Mouse (Mus musculus) fat pad, adult 2 months (tissue): ENCODE measurements around the gene Lbx2.

Experiments used
- DNase-seq: peaks from one replicate; pipeline ENCODE4 v3.0.0-alpha.2; 2011; ENCODE audit warnings: low read depth, low spot score; ENCODE audit errors: extremely low read depth

Lbx2 gene

GRCm38 (mm10) chr6:83070311-83071219 is 15.6 kb upstream of the Lbx2 start:
- no peak for DNase-seq

GRCm38 (mm10) chr6:83071220-83071619 is 14.9 kb upstream of the Lbx2 start:
- no peak for DNase-seq

DNA sequence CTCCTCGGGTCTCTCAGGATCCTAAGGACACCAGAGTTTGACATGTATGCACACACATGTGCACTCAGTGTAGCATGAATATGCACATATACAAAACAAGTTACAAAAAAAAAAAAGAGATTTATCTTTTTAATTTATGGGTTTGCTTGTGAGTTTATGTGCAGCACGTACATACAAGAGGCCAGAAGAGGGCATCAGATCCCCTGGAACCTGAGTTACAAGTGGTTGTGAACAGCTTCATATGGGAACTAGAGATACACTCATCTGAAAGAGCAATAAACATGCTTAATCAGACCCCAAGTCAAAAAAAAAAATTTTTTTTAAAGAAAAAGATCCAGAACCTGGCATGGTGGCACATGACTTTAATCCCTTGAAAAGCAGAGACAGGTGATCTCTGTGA is 11.2 kb upstream of the Lbx2 start:
- DNase-seq: no peak

DNA sequence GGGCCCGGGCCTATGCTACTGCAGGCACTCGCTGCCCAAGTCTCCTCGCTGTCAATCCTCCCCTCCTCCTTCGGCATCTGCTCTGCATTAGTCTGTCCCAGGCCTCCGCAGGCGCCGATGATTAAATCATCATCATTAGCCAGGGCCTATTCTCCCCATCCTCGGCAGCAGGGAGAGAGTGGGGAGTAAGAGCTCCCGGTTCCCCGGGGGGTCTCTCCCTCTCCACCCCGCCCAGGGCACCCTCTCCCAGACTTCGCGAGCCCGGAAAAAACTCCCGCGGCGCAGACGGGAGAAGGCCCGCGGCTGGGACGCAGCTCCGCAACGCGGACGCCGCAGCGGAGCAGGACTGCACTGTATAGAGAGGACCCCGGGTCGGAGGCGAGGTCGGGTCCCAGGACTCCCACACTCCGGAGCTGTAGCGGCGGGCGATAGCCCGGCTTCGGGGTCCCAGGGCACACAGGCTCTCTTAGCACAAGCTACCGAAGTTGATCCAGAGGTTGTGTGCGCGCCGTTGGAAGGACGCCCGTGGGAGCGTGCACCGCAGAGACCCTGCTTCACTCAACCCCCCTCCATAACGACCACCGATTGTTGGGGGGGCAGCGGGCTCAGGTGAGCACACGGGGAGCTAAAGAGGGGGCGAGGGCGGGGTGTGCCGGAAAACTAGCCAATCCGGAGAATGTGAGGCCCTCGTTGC is 8.4 kb upstream of the Lbx2 start, which contains the start of gene Pcgf1:
TSS of gene Pcgf1 (plus strand) at position 240 of the 694 bp plus-strand sequence.
- no peak for DNase-seq

DNA sequence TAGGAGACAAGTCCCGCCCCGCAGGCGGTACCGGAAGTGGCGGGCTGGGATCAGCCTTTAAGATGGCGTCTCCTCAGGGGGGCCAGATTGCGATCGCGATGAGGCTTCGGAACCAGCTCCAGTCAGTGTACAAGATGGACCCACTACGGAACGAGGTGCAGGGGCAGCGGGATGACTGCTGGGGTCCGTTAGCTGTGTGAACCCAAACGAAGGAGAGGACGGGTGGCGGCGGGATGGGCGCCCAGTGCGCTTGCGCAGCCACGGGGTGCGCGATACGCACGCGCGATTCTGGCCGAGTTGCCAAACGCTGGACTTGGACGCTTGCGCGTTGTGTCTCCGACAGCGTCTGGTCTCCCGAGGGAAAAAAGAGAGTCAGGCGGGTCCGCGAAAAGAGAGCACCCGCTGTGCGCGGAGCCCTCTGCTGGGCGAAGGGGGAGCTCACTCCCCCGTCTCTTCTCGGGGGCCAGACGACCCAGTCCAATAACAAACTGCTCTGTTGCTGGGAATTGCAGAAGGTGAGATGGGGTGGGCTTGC is 7.8 kb upstream of the Lbx2 start:
- no peak for DNase-seq

GRCm38 (mm10) chr6:83080210-83080609 is 6.0 kb upstream of the Lbx2 start:
- no peak for DNase-seq

- no peak for DNase-seq
Measured at GRCm38 (mm10) chr6:83083497-83083896, 2.7 kb upstream of the Lbx2 start.

GRCm38 (mm10) chr6:83084477-83084876 is 1.7 kb upstream of the Lbx2 start:
- no peak for DNase-seq

- DNase-seq: no peak
Measured at GRCm38 (mm10) chr6:83087205-83087925, 1.2 kb downstream of the Lbx2 start.

GRCm38 (mm10) chr6:83087926-83088260 is 1.7 kb downstream of the Lbx2 start:
- DNase-seq: no peak

DNA sequence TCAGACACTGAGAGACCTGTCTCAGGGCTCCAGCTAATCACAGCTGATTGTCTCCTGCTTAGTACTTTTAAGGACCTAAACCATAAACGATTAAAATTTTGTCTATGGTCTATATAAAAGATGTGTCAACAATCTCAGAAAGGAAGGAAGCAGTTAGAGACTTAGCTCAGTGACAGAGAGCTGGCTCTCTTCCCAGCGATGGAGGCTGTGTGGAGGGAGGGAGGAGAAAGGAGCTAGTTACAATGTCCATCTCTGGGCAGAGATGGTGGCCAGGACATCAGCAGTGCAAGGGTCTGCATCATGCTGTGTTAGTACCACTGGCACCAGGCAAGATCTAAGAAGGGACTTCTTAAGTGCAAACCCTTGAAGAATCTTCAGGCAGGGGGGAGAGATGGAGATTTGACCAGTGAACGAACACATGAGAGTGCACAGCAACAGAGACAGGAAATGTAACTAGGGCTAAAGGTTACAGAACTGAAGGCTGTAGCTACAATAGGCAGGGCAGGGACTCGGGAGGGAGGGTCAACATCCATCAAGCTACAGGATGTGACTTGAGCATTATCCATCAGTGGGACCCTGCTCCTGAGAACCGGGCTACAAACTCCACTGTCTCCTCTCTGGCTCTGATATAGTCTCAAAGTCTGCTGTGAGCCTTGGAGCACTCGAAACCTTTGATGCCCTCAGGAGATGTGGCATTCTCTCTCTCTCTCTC is 6.4 kb downstream of the Lbx2 start:
- DNase-seq: no peak

GRCm38 (mm10) chr6:83095968-83096367 is 9.8 kb downstream of the Lbx2 start:
- DNase-seq: no peak

DNA sequence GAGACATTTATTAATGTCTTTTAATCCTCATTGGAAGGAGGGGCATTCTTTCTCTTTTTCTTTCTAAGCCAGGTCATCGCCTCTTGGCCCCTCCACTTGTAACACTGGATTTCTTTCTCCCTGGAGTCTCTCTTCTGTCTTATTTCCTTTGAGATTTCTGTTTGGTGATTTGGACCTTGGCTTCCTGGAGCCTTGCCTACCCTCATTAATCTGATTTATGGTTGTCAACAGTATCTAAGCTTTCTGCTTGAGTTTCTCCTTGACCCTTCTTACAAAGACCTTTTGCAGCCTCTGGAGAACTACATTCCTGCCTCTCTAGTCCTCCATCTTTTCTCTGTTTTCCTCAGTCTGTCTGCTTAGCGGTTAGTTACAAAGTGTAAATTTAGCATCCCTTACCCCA is 12.2 kb downstream of the Lbx2 start:
- no peak for DNase-seq

- peak; percentile 50 for DNase-seq
Measured at GRCm38 (mm10) chr6:83101316-83101687, 15.1 kb downstream of the Lbx2 start, which contains the start of the genes Ccdc142 and Gm42688. Ccdc142 (plus strand) TSS chr6:83101601. Gm42688 (plus strand) TSS chr6:83101617.

- DNase-seq: no peak
Measured at GRCm38 (mm10) chr6:83101688-83102556, 15.8 kb downstream of the Lbx2 start.

- no peak for DNase-seq
Measured at GRCm38 (mm10) chr6:83103130-83103650, 17.0 kb downstream of the Lbx2 start.

DNA sequence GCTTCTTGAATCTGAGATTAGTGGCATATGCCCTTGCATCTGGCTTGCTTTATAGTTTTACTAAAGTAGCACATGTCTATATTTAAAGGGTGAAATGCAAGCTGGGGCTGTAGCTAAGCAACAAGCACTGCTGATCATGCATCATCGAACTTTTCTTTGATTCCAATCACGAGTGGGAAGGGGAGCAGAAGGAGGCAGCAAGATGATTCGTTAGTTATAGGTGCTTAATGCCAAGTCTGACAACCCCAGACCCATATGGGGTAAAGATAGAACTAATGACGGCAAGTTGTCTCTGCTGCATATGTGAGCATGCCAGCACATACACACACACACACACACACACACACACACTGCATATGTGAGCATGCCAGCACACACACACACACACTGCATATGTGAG is 18.0 kb downstream of the Lbx2 start:
- DNase-seq: no peak

DNA sequence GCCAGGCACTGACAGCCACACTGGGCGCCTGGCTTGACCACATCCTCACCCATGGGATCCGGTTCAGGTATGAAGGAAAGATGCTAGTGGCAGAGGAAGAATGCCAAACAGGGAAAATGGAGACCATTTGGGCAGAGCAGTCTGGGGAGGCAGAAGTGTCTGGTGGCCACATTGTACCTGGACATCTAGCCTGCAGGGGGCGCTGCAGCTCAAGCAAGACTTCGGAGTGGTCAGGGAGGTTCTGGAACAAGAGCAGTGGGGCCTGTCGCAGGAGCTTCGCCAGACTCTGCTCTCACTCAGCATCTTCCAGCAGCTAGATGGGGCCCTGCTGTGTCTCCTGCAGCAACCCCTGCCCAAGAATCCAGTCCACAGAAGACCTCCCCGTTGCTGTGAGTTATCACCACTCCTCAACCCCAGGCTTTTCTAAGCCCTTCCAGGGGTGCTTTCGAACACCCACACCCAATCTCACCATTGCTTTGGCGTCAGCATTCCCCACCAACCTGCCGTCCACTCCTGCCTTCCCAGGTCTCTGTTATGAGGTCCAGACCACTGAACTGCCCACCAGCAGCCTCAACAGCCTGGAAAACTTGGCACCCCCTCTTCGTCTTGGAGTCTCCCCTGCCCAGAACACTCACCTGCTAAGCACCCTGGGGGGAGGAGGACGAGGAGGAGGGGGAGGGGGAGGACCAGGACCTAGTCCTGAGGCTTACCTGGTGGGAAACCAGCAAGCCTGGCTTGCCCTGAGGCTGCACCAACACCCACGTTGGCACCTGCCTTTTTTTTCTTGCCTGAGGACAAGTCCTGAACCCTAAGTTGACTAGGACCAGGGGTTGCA is 21.6 kb downstream of the Lbx2 start:
- DNase-seq: no peak
